Mouse (Mus musculus) hindbrain, embryonic 16.5 days (tissue): ENCODE data around the gene Zfp319. TPM values are rescaled to one million over a fixed set of nuclear protein-coding genes. Genes with fewer than 3 reads are reported as not detected.
A peak's percentile ranks its signal among the peaks of the same experiment; 100 is the strongest.

ENCODE experiments used
- ATAC-seq: fragments of 200-750 bp; cut with Nextera tagmentation; 2 replicates; pipeline ENCODE4 v1.8.0; 2017; ENCODE audit warnings: moderate TSS enrichment, moderate library complexity
- H3K27ac ChIP-seq: fragments of 300-500 bp; sonication (generic); 2 replicates; pipeline ENCODE4 v1.5.1; 2014; ENCODE audit warnings: low read depth, mild to moderate bottlenecking, control low read depth, low read length, moderate library complexity
- H3K27me3 ChIP-seq: fragments of 300-500 bp; sonication (generic); replicated peaks from 2 replicates; pipeline ENCODE4 v1.6.1; 2014; ENCODE audit warnings: low read length; ENCODE audit not compliant: control insufficient read depth, insufficient read depth
- H3K36me3 ChIP-seq: fragments of 300-500 bp; sonication (generic); 2 replicates; pipeline ENCODE4 v1.6.1; 2014; ENCODE audit warnings: mild to moderate bottlenecking, low read length, moderate library complexity, mixed read lengths; ENCODE audit not compliant: control insufficient read depth, insufficient read depth
- H3K4me1 ChIP-seq: fragments of 300-500 bp; sonication (generic); 2 replicates; pipeline ENCODE4 v1.6.1; 2014; ENCODE audit warnings: low read depth, low read length; ENCODE audit not compliant: control insufficient read depth, insufficient read depth
- H3K4me2 ChIP-seq: fragments of 300-500 bp; sonication (generic); 2 replicates; pipeline ENCODE4 v1.6.1; 2014; ENCODE audit warnings: mild to moderate bottlenecking, low read length, control low read depth, moderate library complexity
- H3K4me3 ChIP-seq: fragments of 300-500 bp; sonication (generic); 2 replicates; pipeline ENCODE4 v1.5.1; 2014; ENCODE audit warnings: mild to moderate bottlenecking, low read length, control low read depth, moderate library complexity
- H3K9ac ChIP-seq: fragments of 300-500 bp; sonication (generic); 2 replicates; pipeline ENCODE4 v1.6.1; 2014; ENCODE audit warnings: low read depth, mild to moderate bottlenecking, control low read depth, low read length, moderate library complexity
- H3K9me3 ChIP-seq: fragments of 300-500 bp; sonication (generic); 2 replicates; pipeline ENCODE4 v1.6.1; 2014; ENCODE audit warnings: mild to moderate bottlenecking, low read length, moderate library complexity; ENCODE audit not compliant: control insufficient read depth
- WGBS: fragments of 180-500 bp; shearing (Covaris S2); extraction: QIAGEN DNeasy Blood & Tissue Kit; methylation state at CpG from one replicate; pipeline ENCODE4 v1.1.7; 2014; 5-methylcytosine and 5-hydroxymethylcytosine counted together
- polyA plus RNA-seq: library from polyadenylated mRNA; unstranded; fragments of >200 nt; fragmentation: Nextera tagmentation; extraction: Ambion mirVana; gene quantifications from 2 replicates; pipeline ENCODE4 v1.2.1, GENCODE M21; 2015

Zfp319 gene
- polyA plus RNA-seq, 1 experiment from 2014 or later = 12.1 TPM

GRCm38 (mm10) chr8:95369581-95370326, 38.0 kb upstream of the Zfp319 start:
- Histone ChIP-seq H3K4me2 (no peak overlapping the region), H3K4me1 (no peaks in the 10 kb centered on the region), H3K27me3 (no peaks in the 10 kb centered on the region), H3K9ac (no peak overlapping the region), H3K36me3 (peaks cover 19% of the 10 kb centered on the region), H3K9me3 (no peaks in the 10 kb centered on the region), H3K4me3 (no peak overlapping the region), H3K27ac (no peak overlapping the region)
- ATAC-seq = no peak
- 60% methylated on average over 20 of the region's 20 CpGs for WGBS

DNA sequence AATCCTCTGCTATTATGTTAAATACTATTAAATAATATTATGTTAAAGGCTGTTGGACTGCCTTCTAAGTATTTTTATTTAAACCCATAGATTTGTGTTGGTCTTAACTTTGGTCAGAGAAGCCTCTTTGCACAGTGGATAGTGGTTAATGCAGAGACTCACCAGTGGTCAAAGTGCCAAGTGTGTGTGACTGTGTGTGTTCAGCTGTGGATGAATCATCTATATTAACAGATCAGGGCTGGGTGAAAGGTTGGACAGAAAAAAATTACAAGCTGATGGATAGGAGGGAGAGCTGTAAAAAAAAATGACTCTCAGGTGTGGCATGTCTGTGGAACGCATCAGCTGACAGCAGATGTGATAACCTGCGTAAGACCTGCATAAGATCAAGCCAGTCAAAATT, 32.1 kb upstream of the Zfp319 start:
- H3K4me3 ChIP-seq = no peak overlapping the region
- no peak for ATAC-seq
- no peak overlapping the region for H3K9ac ChIP-seq
- no peak overlapping the region for H3K4me2 ChIP-seq
- no peaks in the 10 kb centered on the region for H3K27me3 ChIP-seq
- H3K36me3 ChIP-seq = peaks cover 7% of the 10 kb centered on the region; the same call in 1 of the 2 replicates
- H3K9me3 ChIP-seq = no peaks in the 10 kb centered on the region
- H3K4me1 ChIP-seq = peaks cover 18% of the 10 kb centered on the region
- H3K27ac ChIP-seq = no peak overlapping the region
- 98% methylated on average over 2 of the region's 2 CpGs for WGBS

- Histone ChIP-seq H3K4me2 (no peak overlapping the region), H3K36me3 (no peaks in the 10 kb centered on the region), H3K27ac (no peak overlapping the region), H3K9ac (no peak overlapping the region), H3K4me3 (no peak overlapping the region), H3K4me1 (peaks cover 22% of the 10 kb centered on the region), H3K9me3 (no peaks in the 10 kb centered on the region), H3K27me3 (no peaks in the 10 kb centered on the region)
- no peak for ATAC-seq
- 70% methylated on average over 6 of the region's 6 CpGs for WGBS
Measured at GRCm38 (mm10) chr8:95362272-95362671, 30.5 kb upstream of the Zfp319 start.

DNA sequence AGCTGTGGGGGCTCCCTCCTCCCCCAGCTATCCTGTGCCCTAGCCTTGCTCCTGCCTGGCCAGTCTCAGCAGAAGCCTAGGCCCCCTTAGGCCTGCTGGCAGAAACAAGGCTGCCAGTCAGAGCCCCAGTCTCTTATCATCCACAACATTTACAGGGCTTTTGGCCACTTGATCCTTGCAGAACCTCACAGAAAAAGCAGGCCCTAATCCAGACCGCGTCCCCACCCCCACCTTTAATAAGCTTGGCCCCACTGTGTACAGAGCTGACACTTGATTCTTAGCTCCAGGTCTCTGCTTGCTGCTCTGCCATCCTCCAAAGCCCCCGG, 29.2 kb upstream of the Zfp319 start:
- no peak overlapping the region for H3K9ac ChIP-seq
- no peaks in the 10 kb centered on the region for H3K9me3 ChIP-seq
- H3K4me1 ChIP-seq = peaks cover 27% of the 10 kb centered on the region
- H3K36me3 ChIP-seq = no peaks in the 10 kb centered on the region
- no peak overlapping the region for H3K4me3 ChIP-seq
- H3K27ac ChIP-seq = no peak overlapping the region
- no peaks in the 10 kb centered on the region for H3K27me3 ChIP-seq
- no peak for ATAC-seq
- WGBS = 90% methylated on average over 3 of the region's 3 CpGs
- no peak overlapping the region for H3K4me2 ChIP-seq

DNA sequence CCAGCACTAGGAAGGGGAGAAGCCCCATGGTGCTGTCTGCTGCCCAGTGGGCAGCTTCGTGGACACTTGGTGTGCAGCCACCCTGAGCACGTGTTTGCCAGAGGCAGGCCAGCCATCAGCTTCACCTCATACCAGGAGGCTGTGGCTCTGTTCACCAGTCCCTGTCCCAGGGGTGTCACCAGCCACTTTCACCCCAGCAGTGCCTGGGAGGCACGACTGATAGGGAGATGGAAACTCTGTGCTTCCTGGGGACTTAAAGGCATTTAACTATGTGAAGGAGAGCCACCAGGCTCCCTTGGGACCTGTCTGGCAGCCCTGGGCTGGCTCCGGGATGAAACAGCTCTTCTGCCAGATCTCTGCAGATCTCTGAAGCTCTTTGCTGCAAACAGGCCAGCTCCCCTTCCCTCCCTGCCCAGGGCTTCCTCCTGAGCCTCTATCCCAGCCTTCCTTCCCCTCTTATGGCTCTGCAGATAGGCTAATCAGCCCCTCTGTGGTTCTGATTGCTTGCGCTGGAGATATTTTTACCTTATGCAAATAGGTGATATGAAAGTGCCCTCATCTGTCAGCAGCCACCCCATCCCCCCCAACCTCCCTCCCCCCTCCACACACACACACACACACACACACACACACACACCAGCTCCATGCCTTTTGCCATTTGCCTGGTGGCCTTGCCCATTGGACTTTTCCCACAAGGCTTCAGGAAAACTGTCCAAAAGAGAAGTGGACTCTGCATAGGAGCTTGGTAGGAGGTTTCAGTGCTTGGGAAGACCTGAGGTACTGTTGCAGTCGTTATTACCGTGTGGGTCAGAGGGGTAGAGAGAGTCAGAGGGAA, 28.6 kb upstream of the Zfp319 start:
- Histone ChIP-seq H3K4me3 (no peak overlapping the region), H3K27me3 (no peaks in the 10 kb centered on the region), H3K9me3 (no peaks in the 10 kb centered on the region), H3K4me1 (peaks cover 28% of the 10 kb centered on the region), H3K4me2 (no peak overlapping the region), H3K27ac (no peak overlapping the region), H3K36me3 (no peaks in the 10 kb centered on the region), H3K9ac (no peak overlapping the region)
- WGBS = 48% methylated on average over 7 of the region's 7 CpGs
- no peak for ATAC-seq

DNA sequence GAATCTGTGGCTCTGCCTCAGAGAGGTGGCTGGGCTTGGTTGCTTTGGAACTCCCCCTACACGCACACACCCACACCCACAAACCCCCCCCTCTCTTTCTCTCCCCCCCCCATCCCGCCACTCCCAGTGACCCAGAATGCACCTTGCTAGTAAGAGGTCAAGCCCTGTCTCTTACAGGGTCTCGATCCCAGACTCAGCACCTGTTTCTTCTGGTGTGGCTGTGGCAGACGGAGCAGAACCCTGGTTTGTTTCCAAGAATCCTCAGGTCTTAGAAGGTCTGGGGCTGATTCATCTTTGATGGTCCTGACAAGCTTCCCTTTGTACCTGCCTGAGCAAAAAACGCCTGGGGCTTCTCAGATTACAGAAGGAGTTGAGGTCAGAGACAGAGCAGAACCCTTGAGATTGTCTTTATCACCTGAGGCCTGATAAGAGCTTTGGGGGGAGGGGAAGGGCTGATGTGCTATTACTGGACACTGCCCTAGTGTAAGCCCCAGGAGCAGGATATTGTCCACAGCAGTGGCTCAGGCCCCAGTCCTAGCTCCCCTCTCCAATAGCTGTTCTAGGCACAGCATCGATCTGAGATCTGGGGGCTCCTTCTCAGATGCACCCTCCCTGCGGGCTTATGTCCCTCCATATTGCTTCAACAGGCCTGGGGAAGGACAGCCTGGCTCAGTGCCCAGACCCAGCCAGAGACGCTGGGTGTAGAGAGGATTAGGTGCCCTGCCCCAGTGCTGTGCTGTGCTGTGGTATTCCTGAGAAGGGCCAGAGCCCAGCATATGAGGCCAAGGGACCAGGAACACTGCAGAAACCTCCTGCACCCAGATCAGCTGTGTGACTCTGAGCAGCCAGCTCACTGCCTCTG, 27.0 kb upstream of the Zfp319 start:
- Histone ChIP-seq H3K27me3 (no peaks in the 10 kb centered on the region), H3K4me1 (peaks cover 36% of the 10 kb centered on the region), H3K9ac (peak overlapping the region; percentile 9; the same call in 1 of the 2 replicates), H3K36me3 (no peaks in the 10 kb centered on the region), H3K4me2 (no peak overlapping the region), H3K4me3 (no peak overlapping the region), H3K27ac (no peak overlapping the region), H3K9me3 (no peaks in the 10 kb centered on the region)
- ATAC-seq = 0 out of 2 replicates have a peak, but pooled peaks have one; percentile 23
- 52% methylated on average over 6 of the region's 8 CpGs for WGBS

DNA sequence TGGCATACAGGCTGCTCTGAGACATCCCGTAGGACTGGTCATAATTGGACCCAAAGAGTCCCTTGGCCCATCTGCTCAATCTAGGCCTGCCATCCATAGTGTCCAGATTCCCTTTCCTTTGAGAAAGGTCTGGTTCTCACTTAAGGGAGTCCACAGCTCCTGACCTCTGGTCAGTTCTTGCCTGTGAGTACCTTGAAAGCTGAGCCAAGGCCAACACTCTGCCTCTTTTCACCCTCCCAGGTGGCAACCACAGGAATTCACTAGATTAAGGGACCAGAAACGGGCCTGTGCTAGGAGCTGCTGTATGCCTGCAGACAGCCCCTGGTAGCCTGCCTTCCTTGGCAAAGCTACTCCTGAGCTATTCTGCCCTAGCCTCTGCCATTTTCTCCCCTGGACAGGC, 22.9 kb upstream of the Zfp319 start:
- Histone ChIP-seq H3K4me2 (peak overlapping the region; percentile 93; the same call in 1 of the 2 replicates), H3K4me3 (no peak overlapping the region), H3K9ac (no peak overlapping the region), H3K36me3 (no peaks in the 10 kb centered on the region), H3K27me3 (no peaks in the 10 kb centered on the region), H3K9me3 (no peaks in the 10 kb centered on the region), H3K27ac (no peak overlapping the region), H3K4me1 (peaks cover 36% of the 10 kb centered on the region)
- 64% methylated on average over 2 of the region's 2 CpGs for WGBS
- no peak for ATAC-seq

DNA sequence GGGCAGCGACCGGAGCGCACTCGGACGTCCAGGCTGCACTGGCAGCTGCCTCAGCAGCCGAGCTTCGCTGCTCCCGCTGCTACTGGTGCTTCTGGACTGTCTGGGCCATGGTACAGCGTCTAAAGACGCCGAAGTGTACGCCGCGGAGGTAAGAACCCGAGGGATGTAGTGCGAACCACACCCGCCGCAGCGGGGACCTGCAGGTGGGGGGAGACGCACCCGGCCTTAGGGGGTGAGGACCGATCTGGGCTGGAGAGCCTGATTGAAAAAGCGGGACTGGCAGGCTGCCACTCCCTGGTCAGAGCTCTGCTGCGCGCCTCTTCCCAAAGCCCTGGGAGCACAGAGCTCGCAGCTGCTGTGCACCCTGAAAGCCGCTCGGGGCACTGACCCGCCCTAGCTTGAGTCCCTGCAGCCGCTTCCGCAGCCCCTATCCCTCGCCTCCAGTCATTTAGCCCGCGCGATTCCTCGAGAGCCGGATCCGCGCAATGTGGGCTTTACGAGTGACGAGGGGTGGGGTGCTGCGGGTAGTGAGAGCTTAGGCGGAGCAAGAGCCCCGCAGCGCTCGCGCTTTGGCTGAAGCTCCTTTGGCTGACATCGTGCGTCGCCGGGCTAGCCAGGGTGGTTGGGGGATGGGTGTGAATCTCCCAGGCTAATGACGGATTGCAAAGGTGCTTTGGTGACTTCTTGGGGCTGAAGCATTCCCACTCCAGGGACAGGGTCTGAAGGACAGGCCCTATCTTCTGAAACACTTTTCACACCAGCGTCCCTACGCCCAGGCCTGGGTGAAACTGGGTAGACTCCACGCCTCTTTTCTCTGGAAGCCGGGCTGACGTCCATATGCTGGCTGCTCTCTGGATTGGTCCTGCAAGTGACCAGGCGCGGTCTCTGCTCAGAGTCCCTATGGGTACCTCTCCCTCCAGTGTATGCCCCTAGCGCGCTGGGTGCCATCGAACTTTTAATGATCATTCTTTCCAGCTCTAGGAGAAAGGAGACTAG, 21.4 kb upstream of the Zfp319 start:
- Histone ChIP-seq H3K4me3 (peak overlapping the region; percentile 82), H3K4me1 (peaks cover 36% of the 10 kb centered on the region), H3K9me3 (no peaks in the 10 kb centered on the region), H3K4me2 (peak overlapping the region; percentile 93), H3K9ac (peak overlapping the region; percentile 86), H3K27ac (peak overlapping the region; percentile 87), H3K27me3 (no peaks in the 10 kb centered on the region), H3K36me3 (no peaks in the 10 kb centered on the region)
- peak; percentile 29 for ATAC-seq
- WGBS = 1% methylated on average over 61 of the region's 62 CpGs
